Comparison of ENCODE assay signal across 8 mouse cellular contexts in genomic region chr3:121344056-121344945, GRCm38 (mm10). TPM values are rescaled to one million over a fixed set of nuclear protein-coding genes. Genes with fewer than 3 reads are reported as not detected.
DNase-seq lines count a peak whose midpoint lies in the region; ATAC-seq and TF ChIP-seq lines count a peak whose summit lies in the region.

No protein-coding gene starts in this region.

- H3K4me3 ChIP-seq in gastrocnemius, adult 2 months, result no peak overlapping the region

- DNase-seq in gastrocnemius, adult 2 months, result no peak
- DNase-seq in gastrocnemius, adult 18-20 months (ENCODE audit: low spot score), result no peak
- DNase-seq in Muller cell, postnatal 12 days (ENCODE audit: inconsistent ontology term), result peak; percentile 67
- DNase-seq in forelimb bud, embryonic 11.5 days (ENCODE audit: low read depth, low spot score), result peak; percentile 43
- no peak for DNase-seq in left cerebral cortex, adult 18-20 months (ENCODE audit: low spot score in 2 of 2)
- DNase-seq in spleen, adult 12 weeks (ENCODE audit: low spot score), result no peak
- DNase-seq in right cerebral cortex, postnatal 10 days (ENCODE audit: low spot score in 2 of 2), result no peak

- peak; percentile 69 for ATAC-seq in megakaryocyte, adult 5-6 weeks (ENCODE audit: poor library complexity, severe bottlenecking)

- intact Hi-C loops in gastrocnemius, adult 2 months (cut with DNase I), result no loop called here

- peak overlapping the region; percentile 57 for H3K27ac ChIP-seq in gastrocnemius, adult 2 months

- TF ChIP-seq CTCF in gastrocnemius, adult 2 months (IDR thresholded peaks at IDR 0.05), result no peak

RNA-seq across cellular contexts. Expression of gene Alg14, which starts 52.7 kb away (rescaled TPM):
- total RNA-seq in gastrocnemius, adult 2 months (2021), result 1 to 10 TPM; 7.5 to 7.7 TPM
- total RNA-seq in gastrocnemius, adult 18-20 months (2021), result 1 to 10 TPM; 6.7 to 6.9 TPM
- total RNA-seq in megakaryocyte, adult 5-6 weeks (2015), result 21.9 and 26.9 TPM in 2 replicates
- 7.8 and 18.7 TPM in 2 replicates for total RNA-seq in megakaryocyte, adult 5-6 weeks (2017)
- total RNA-seq in left cerebral cortex, adult 18-20 months (2021), result 10 to 100 TPM; 12.1 to 14.4 TPM

Comparison
In these comparisons a context has a peak if more than half of its experiments do, and no peak if none do; other contexts are left out.
1. DNase-seq: peak in Muller cell, postnatal 12 days (single experiment) and forelimb bud, embryonic 11.5 days (single experiment); none in gastrocnemius, adult 2 months (single experiment), gastrocnemius, adult 18-20 months (single experiment), left cerebral cortex, adult 18-20 months (0 of 2), spleen, adult 12 weeks (single experiment) and right cerebral cortex, postnatal 10 days (0 of 2).